In genomic region chr17:85688911-85689806, GRCm38 (mm10) we compare ENCODE assay signal across 8 mouse cellular contexts. TPM values are rescaled to one million over a fixed set of nuclear protein-coding genes. Genes with fewer than 3 reads are reported as not detected.
A peak's percentile ranks its signal among the peaks of the same experiment; 100 is the strongest.
DNase-seq lines count a peak whose midpoint lies in the region; ATAC-seq and TF ChIP-seq lines count a peak whose summit lies in the region.

No protein-coding gene starts in this region.

- TF ChIP-seq CTCF in MEL (IDR thresholded peaks at IDR 0.05 in 2 of 3, conservative IDR thresholded peaks at IDR 0.05 in 1 of 3; ENCODE audit: control insufficient read depth in 1 of 3, insufficient read depth in 1 of 3, low read depth in 2 of 3, low read length in 3 of 3, poor library complexity in 1 of 3, severe bottlenecking in 1 of 3) = peak in 1 of 3 experiments; percentile 13; a peak in 1 of 6 replicates

- H3K9ac ChIP-seq in MEL (ENCODE audit: control insufficient read depth, low read depth, low read length, poor library complexity, severe bottlenecking) = peak overlapping the region; percentile 96
- peak overlapping the region; percentile 70 for H3K9ac ChIP-seq in embryonic facial prominence, embryonic 12.5 days
- no peak overlapping the region; the same call in 1 of the 2 replicates for H3K9ac ChIP-seq in heart, embryonic 11.5 days (ENCODE audit: low read depth, low read length)

- WGBS in embryonic facial prominence, embryonic 12.5 days = 2% methylated on average over 35 of the region's 35 CpGs
- WGBS in heart, embryonic 11.5 days (ENCODE audit: insufficient replicate concordance) = 1% methylated on average over 35 of the region's 35 CpGs

- no peak for TF ChIP-seq EP300 in MEL (IDR thresholded peaks at IDR 0.05; ENCODE audit: low read depth in 1 of 2, low read length in 2 of 2)

- peaks cover 0 to 2% of the 10 kb centered on the region in 2 experiments; a peak in 1 of 4 replicates for H3K36me3 ChIP-seq in MEL (ENCODE audit: control insufficient read depth in 1 of 2, insufficient read depth in 2 of 2, low read length in 2 of 2)
- peaks cover 6% of the 10 kb centered on the region; the same call in 1 of the 2 replicates for H3K36me3 ChIP-seq in embryonic facial prominence, embryonic 12.5 days
- H3K36me3 ChIP-seq in heart, embryonic 11.5 days (ENCODE audit: control insufficient read depth, insufficient read depth, low read length) = no peaks in the 10 kb centered on the region

- H3K4me3 ChIP-seq in MEL (ENCODE audit: control insufficient read depth in 1 of 2, insufficient read depth in 1 of 2, low read depth in 2 of 2, low read length in 2 of 2) = peak overlapping the region; percentile 66 to 86
- peak overlapping the region; percentile 59 for H3K4me3 ChIP-seq in embryonic facial prominence, embryonic 12.5 days
- H3K4me3 ChIP-seq in heart, embryonic 11.5 days (ENCODE audit: low read depth, low read length) = peak overlapping the region; percentile 49

- DNase-seq in MEL (ENCODE audit: low read depth, low spot score) = peak; percentile 81
- peak; percentile 60 to 74 for DNase-seq in kidney, postnatal 4 days
- DNase-seq in neural tube, embryonic 10.5 days (ENCODE audit: extremely low spot score, low spot score) = peak; percentile 74
- no peak for DNase-seq in layer of hippocampus, postnatal 36 days
- no peak for DNase-seq in thymus, postnatal 36 days
- no peak for DNase-seq in c-Kit-positive CD71-positive TER-119-positive erythroid progenitor cells, embryonic 14.5 days (ENCODE audit: low spot score)

- H3K4me2 ChIP-seq in embryonic facial prominence, embryonic 12.5 days (replicated peaks) = peak overlapping the region; percentile 59
- peak overlapping the region; percentile 89 for H3K4me2 ChIP-seq in heart, embryonic 11.5 days

- peaks cover 33% of the 10 kb centered on the region for H3K79me2 ChIP-seq in MEL (ENCODE audit: control insufficient read depth, insufficient read depth, low read length, poor library complexity)

- no peaks in the 10 kb centered on the region for H3K27me3 ChIP-seq in MEL (ENCODE audit: control insufficient read depth in 1 of 2, insufficient read depth in 2 of 2, low read length in 2 of 2)
- peaks cover 42% of the 10 kb centered on the region for H3K27me3 ChIP-seq in embryonic facial prominence, embryonic 12.5 days
- peaks cover 92% of the 10 kb centered on the region for H3K27me3 ChIP-seq in heart, embryonic 11.5 days (ENCODE audit: control insufficient read depth, insufficient read depth, low read length)

- no peak for TF ChIP-seq RAD21 in MEL (IDR thresholded peaks at IDR 0.05; ENCODE audit: low read depth, low read length)

- 0 out of 4 replicates have a peak, but pooled peaks of 1 of the 2 experiments have one; percentile 30 for TF ChIP-seq POLR2A in MEL (IDR thresholded peaks at IDR 0.05; ENCODE audit: control insufficient read depth in 1 of 2, insufficient read depth in 1 of 2, low read depth in 1 of 2, low read length in 2 of 2, poor library complexity in 1 of 2)

- H3K27ac ChIP-seq in MEL (ENCODE audit: control insufficient read depth, low read depth, low read length) = peak overlapping the region; percentile 21
- H3K27ac ChIP-seq in embryonic facial prominence, embryonic 12.5 days = peak overlapping the region; percentile 83
- no peak overlapping the region for H3K27ac ChIP-seq in heart, embryonic 11.5 days (ENCODE audit: low read depth, low read length)

- H3K4me1 ChIP-seq in MEL (ENCODE audit: control insufficient read depth in 1 of 2, insufficient read depth in 2 of 2, low read length in 2 of 2) = peaks cover 2 to 21% of the 10 kb centered on the region in 2 experiments
- H3K4me1 ChIP-seq in embryonic facial prominence, embryonic 12.5 days = peaks cover 34% of the 10 kb centered on the region
- peaks cover 25% of the 10 kb centered on the region for H3K4me1 ChIP-seq in heart, embryonic 11.5 days (ENCODE audit: control insufficient read depth, insufficient read depth, low read length)

- ATAC-seq in embryonic facial prominence, embryonic 12.5 days (ENCODE audit: insufficient number of reproducible peaks, insufficient read depth, low FRiP score, low TSS enrichment) = peak; percentile 2; the same call in 1 of the 2 replicates
- ATAC-seq in heart, embryonic 11.5 days (replicated peaks; ENCODE audit: insufficient number of reproducible peaks, low FRiP score, low TSS enrichment) = no peak

- no peaks in the 10 kb centered on the region for H3K9me3 ChIP-seq in MEL (replicated peaks; ENCODE audit: insufficient read depth, low read length)
- no peaks in the 10 kb centered on the region for H3K9me3 ChIP-seq in embryonic facial prominence, embryonic 12.5 days
- no peaks in the 10 kb centered on the region for H3K9me3 ChIP-seq in heart, embryonic 11.5 days (replicated peaks; ENCODE audit: control insufficient read depth, low read length)

TF ChIP-seq in MEL, 35 proteins besides CTCF, POLR2A, EP300 and RAD21:
- TF ChIP-seq MXI1 (IDR thresholded peaks at IDR 0.05; ENCODE audit: low read depth, low read length) (peak; percentile 46; the same call in 1 of the 2 replicates), ELF1 (IDR thresholded peaks at IDR 0.05; ENCODE audit: low read depth, low read length) (peak; percentile 59), HCFC1 (IDR thresholded peaks at IDR 0.05; ENCODE audit: low read depth, low read length) (peak; percentile 53; the same call in 1 of the 2 replicates), CHD2 (IDR thresholded peaks at IDR 0.05; ENCODE audit: low read length) (no peak), USF1 (IDR thresholded peaks at IDR 0.05; ENCODE audit: low read depth, low read length) (no peak), SIN3A (IDR thresholded peaks at IDR 0.05; ENCODE audit: low read length) (peak; percentile 58), GATA1 (IDR thresholded peaks at IDR 0.05; ENCODE audit: low read depth, low read length) (no peak), GABPA (IDR thresholded peaks at IDR 0.05; ENCODE audit: low read depth, low read length) (no peak), SMC3 (IDR thresholded peaks at IDR 0.05; ENCODE audit: low read depth, low read length) (no peak), TBP (IDR thresholded peaks at IDR 0.05; ENCODE audit: low read depth, low read length) (peak; percentile 25; the same call in 1 of the 2 replicates), ETS1 (IDR thresholded peaks at IDR 0.05; ENCODE audit: low read depth, low read length) (no peak), CHD1 (IDR thresholded peaks at IDR 0.05; ENCODE audit: low read depth, low read length) (0 out of 2 replicates have a peak, but pooled peaks have one; percentile 34), NELFE (IDR thresholded peaks at IDR 0.05; ENCODE audit: low read depth, low read length) (peak; percentile 36)

RNA-seq across cellular contexts. Expression of gene Six2, which starts 1.1 kb away (rescaled TPM):
- 5.8 and 6.4 TPM in 2 replicates for total RNA-seq in MEL (2012; rRNA removed)
- polyA plus RNA-seq in MEL (2012; ENCODE audit: insufficient read depth in 1 of 2, insufficient read length in 2 of 2, low read depth in 1 of 2, low replicate concordance in 2 of 2, missing spikeins in 1 of 2) = 10 to 100 TPM in 1 of 2 experiments, not detected in 1; 81.4 TPM
- polyA plus RNA-seq in embryonic facial prominence, embryonic 12.5 days (2016; fragmentation: Nextera tagmentation; extraction: Ambion mirVana) = 33.2 and 38.0 TPM in 2 replicates
- 1.5 and 2.1 TPM in 2 replicates for polyA plus RNA-seq in heart, embryonic 11.5 days (2014; fragmentation: Nextera tagmentation; extraction: Ambion mirVana)
- total RNA-seq in layer of hippocampus, postnatal 36 days (2021) = under 1 TPM in 1 of 2 experiments, not detected in 1; 0.48 TPM

Comparison
In these comparisons a context has a peak if more than half of its experiments do, and no peak if none do; other contexts are left out.
1. DNase-seq: peak in MEL (single experiment), kidney, postnatal 4 days (2 of 2) and neural tube, embryonic 10.5 days (single experiment); none in layer of hippocampus, postnatal 36 days (0 of 2), thymus, postnatal 36 days (0 of 2) and c-Kit-positive CD71-positive TER-119-positive erythroid progenitor cells, embryonic 14.5 days (single experiment).
2. RNA of gene Six2, which starts 1.1 kb away (polyA plus RNA-seq): 81.4 TPM in MEL and 33.2 to 38.0 TPM in embryonic facial prominence, embryonic 12.5 days; 1.5 to 2.1 TPM in heart, embryonic 11.5 days; every median in the first group is over 10 times any median in the second.
3. Peak in every context shown above with its lines, with median percentiles within 50 percentile points of each other: H3K4me3 ChIP-seq.